Mouse (Mus musculus) gastrocnemius, postnatal 36 days (tissue): ENCODE results near the gene Acly. TPM values are rescaled to one million over a fixed set of nuclear protein-coding genes. Genes with fewer than 3 reads are reported as not detected.

Experiments
- DNase-seq, 2 experiments: peaks; one replicate each; pipeline ENCODE4 v3.0.0; 2022
- intact Hi-C: fragments of 180-260 bp; cut with DNase I; formaldehyde crosslinking; loops from one replicate; pipeline ENCODE4 v1.15.1; 2025
- total RNA-seq, 2 experiments: library from RNA; stranded (reverse); gene quantifications; 2 replicates each; pipeline ENCODE4 v1.2.3; 2021

Gene Acly
- total RNA-seq, 2 experiments from 2014 or later: 10.4 to 13.6 TPM

GRCm38 (mm10) chr11:100516291-100516690, 11.5 kb downstream of the Acly start:
- intact Hi-C loops: loop anchor here (5.0 kb wide), 1 partner anchor 36 kb away; no protein-coding TSS in a partner anchor
- no peak for DNase-seq

GRCm38 (mm10) chr11:100515789-100516188, 12.0 kb downstream of the Acly start:
- intact Hi-C loops: loop anchor here (5.0 kb wide), 1 partner anchor 37 kb away; no protein-coding TSS in a partner anchor
- DNase-seq: no peak

- intact Hi-C loops: loop anchor here (5.0 kb wide), 1 partner anchor 37 kb away; no protein-coding TSS in a partner anchor
- no peak for DNase-seq
Measured at GRCm38 (mm10) chr11:100515061-100515460, 12.7 kb downstream of the Acly start.

- intact Hi-C loops: no loop called here
- DNase-seq: no peak
Measured at GRCm38 (mm10) chr11:100513716-100514115, 14.1 kb downstream of the Acly start.

GRCm38 (mm10) chr11:100512384-100512783, 15.4 kb downstream of the Acly start:
- intact Hi-C loops: no loop called here
- DNase-seq: no peak

- intact Hi-C loops: no loop called here
- no peak for DNase-seq
Measured at GRCm38 (mm10) chr11:100510556-100510955, 17.2 kb downstream of the Acly start.

GRCm38 (mm10) chr11:100505997-100506396, 21.8 kb downstream of the Acly start:
- intact Hi-C loops: no loop called here
- no peak for DNase-seq

GRCm38 (mm10) chr11:100504990-100505660, 22.7 kb downstream of the Acly start:
- intact Hi-C loops: no loop called here
- no peak for DNase-seq

- intact Hi-C loops: no loop called here
- DNase-seq: no peak
Measured at GRCm38 (mm10) chr11:100501321-100501720, 26.5 kb downstream of the Acly start.

GRCm38 (mm10) chr11:100500651-100501050, 27.1 kb downstream of the Acly start:
- DNase-seq: no peak
- intact Hi-C loops: no loop called here

- DNase-seq: no peak
- intact Hi-C loops: no loop called here
Measured at GRCm38 (mm10) chr11:100500241-100500640, 27.6 kb downstream of the Acly start.

- DNase-seq: no peak
- intact Hi-C loops: no loop called here
Measured at GRCm38 (mm10) chr11:100493771-100494170, 34.0 kb downstream of the Acly start.

- intact Hi-C loops: no loop called here
Measured at GRCm38 (mm10) chr11:100490951-100491350, 36.8 kb downstream of the Acly start.

GRCm38 (mm10) chr11:100485801-100486538, 41.8 kb downstream of the Acly start:
- intact Hi-C loops: loop anchor here (5.0 kb wide), 1 partner anchor 71 kb away; no protein-coding TSS in a partner anchor
- no peak for DNase-seq

More at GRCm38 (mm10) chr11:100490951-100491350, 36.8 kb downstream of the Acly start:
- no peak for DNase-seq

GRCm38 (mm10) chr11:100484461-100484860, 43.3 kb downstream of the Acly start:
- intact Hi-C loops: no loop called here
- DNase-seq: no peak

GRCm38 (mm10) chr11:100479152-100479551, 48.6 kb downstream of the Acly start:
- DNase-seq: no peak

GRCm38 (mm10) chr11:100476281-100476680, 51.5 kb downstream of the Acly start:
- no peak for DNase-seq
- intact Hi-C loops: no loop called here

More at GRCm38 (mm10) chr11:100479152-100479551, 48.6 kb downstream of the Acly start:
- intact Hi-C loops: no loop called here

GRCm38 (mm10) chr11:100472935-100473295, 54.9 kb downstream of the Acly start:
- intact Hi-C loops: loop anchor here (2.0 to 5.0 kb wide), 2 partner anchors 46 to 111 kb away; no protein-coding TSS in a partner anchor
- DNase-seq: no peak

GRCm38 (mm10) chr11:100472197-100472934, 55.4 kb downstream of the Acly start, which contains the start of gene Klhl11:
Gene Klhl11 (minus strand): TSS chr11:100472741.
- intact Hi-C loops: loop anchor here (2.0 to 5.0 kb wide), 2 partner anchors 46 to 110 kb away; no protein-coding TSS in a partner anchor

GRCm38 (mm10) chr11:100471352-100472196, 56.2 kb downstream of the Acly start:
- intact Hi-C loops: loop anchor here (2.0 to 5.0 kb wide), 2 partner anchors 45 to 109 kb away; no protein-coding TSS in a partner anchor

More at GRCm38 (mm10) chr11:100472197-100472934, 55.4 kb downstream of the Acly start, which contains the start of gene Klhl11:
- peak; percentile 83 to 89 for DNase-seq

More at GRCm38 (mm10) chr11:100471352-100472196, 56.2 kb downstream of the Acly start:
- no peak for DNase-seq
